Mouse (Mus musculus): ENCODE results near the gene Pex26.

DNA sequence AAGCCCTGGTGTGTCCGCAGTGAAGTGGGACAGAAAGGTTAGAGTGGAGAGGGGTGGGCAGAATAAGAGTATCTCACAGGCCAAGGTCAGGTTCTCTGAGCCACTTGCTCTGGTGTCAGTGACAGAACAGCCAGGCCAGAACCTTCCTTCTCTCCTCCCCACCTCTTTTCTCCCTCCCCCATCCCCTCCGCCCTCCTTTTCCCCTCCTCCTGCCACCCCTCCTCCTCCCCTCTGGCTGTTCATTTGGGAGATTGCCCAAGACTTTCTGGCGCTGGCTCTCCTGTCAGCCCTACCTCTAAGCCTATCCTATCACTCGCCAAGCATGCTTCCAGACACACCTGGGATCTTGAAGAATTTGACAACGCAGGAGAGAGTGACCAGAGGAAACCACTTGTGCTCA, 28.3 kb downstream of the Pex26 start:
- TF ChIP-seq CTCF (IDR thresholded peaks at IDR 0.05; ENCODE audit: low read depth) (no peak), EP300 (optimal IDR thresholded peaks at IDR 0.05) (no peak)

Measured in stomach, postnatal 0 days (tissue).